Mouse (Mus musculus): ENCODE data around the gene Slc35c1. TPM values are rescaled to one million over a fixed set of nuclear protein-coding genes. Genes with fewer than 3 reads are reported as not detected.
A peak's percentile ranks its signal among the peaks of the same experiment; 100 is the strongest.

Slc35c1 gene
- total and polyA plus RNA-seq, 3 experiments, result 14.3 to 98.4 (median 23.2) TPM

GRCm38 (mm10) chr2:92475711-92476110 is 15.4 kb upstream of the Slc35c1 start:
- DNase-seq, result no peak

GRCm38 (mm10) chr2:92474920-92475319 is 14.6 kb upstream of the Slc35c1 start:
- DNase-seq, result no peak

GRCm38 (mm10) chr2:92471886-92472670 is 11.7 kb upstream of the Slc35c1 start:
- DNase-seq, result no peak

GRCm38 (mm10) chr2:92464690-92465089 is 4.4 kb upstream of the Slc35c1 start:
- DNase-seq, result no peak

- DNase-seq, result no peak
Measured at GRCm38 (mm10) chr2:92461215-92461614, 877 bp upstream of the Slc35c1 start.

DNA sequence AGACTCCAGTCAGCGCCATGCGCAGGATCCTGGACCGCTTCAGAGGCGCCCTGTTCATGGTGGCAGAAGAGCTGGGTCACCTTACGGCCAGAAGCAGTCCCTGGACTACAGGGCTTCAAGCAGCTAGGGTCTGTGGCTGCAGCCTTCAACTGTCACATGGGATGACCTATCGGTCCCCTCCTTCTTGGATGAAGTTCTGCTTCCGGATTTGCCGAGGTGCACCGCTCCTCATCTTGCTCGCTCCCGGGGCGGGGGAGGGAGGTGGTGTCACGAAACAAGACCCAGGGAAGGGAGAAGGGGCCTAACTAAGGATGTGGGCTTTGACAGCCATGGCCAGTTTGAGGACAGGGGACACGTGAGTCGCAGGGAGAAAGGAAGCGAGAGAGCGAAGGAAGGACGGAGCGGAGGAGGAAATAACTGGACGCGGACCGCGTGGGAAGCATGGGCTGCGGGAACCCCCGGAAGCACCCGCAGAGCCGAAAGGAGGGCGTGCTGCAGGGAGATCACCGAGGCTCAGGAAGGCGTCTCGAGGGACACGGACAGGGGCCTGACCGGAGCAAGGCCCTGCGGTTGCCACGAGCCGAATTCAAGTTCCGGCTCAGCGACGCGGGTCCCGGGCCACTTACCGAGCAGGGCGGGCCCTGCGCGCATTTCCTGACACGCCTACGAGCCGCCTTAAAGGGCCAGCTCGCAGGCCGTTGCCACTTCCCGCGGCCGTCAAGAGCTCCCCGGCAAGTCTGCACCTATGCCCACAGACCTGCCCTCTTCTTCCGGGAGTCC is 1.0 kb downstream of the Slc35c1 start:
- DNase-seq, result peak; percentile 91

GRCm38 (mm10) chr2:92458481-92458880 is 1.9 kb downstream of the Slc35c1 start:
- DNase-seq, result no peak

DNA sequence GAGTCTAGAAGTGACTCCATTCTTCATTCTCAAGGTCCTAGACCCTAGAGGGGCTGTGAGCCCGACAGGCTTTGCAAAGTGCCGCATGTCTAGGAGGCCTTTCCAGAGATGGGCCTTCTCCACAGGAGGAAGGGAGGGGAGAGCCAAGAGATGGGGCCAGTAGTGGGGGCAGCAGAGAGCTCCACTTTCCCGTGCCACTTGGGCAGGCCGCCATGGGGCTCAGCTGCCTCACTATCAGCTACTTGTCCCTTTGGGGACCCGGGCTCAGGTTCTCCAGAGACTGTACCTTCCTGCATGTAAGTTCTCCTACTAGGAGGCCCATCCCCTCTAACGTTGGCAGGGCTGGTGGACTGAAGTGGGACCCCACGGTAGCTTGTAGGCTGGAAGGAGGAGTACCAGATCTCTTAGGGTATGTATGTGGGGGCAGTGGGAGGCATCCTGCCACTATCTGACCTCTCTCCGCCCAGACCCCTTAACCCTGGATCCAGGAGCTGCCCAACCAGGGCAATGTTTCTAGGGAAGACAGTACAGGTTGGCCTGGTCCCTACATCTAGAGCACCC is 3.3 kb downstream of the Slc35c1 start:
- DNase-seq, result no peak

- DNase-seq, result no peak
Measured at GRCm38 (mm10) chr2:92455704-92456103, 4.6 kb downstream of the Slc35c1 start.

GRCm38 (mm10) chr2:92454166-92454565 is 6.2 kb downstream of the Slc35c1 start:
- no peak for DNase-seq

- DNase-seq, result no peak
Measured at GRCm38 (mm10) chr2:92451126-92451525, 9.2 kb downstream of the Slc35c1 start.

DNA sequence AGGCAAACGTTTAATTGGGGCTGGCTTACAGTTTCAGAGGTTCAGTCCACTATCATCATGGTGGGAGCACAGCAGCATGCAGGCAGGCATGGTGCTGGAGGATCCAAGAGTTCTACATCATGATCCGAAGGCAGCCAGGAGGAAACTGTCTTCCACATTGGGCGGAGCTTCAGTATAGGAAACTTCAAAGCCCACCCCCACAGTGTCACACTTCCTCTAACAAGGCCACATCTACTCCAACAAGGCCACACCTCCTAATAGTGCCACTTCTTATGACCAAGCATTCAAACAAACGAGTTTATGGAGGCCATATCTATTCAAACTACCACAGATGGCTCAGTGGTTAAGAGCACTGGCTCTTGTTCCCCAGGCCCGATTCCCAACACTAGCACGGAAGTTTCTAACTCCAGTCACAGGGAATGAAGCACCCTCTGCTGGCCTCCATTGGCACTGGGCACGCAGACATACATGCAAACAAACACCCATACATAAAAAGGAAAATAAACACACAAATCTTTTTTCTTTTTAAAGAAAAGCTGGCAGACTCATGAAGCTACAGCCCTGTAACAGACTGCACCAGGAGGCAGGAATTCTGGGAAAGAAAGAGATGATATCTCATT is 13.1 kb downstream of the Slc35c1 start:
- no peak for DNase-seq

DNA sequence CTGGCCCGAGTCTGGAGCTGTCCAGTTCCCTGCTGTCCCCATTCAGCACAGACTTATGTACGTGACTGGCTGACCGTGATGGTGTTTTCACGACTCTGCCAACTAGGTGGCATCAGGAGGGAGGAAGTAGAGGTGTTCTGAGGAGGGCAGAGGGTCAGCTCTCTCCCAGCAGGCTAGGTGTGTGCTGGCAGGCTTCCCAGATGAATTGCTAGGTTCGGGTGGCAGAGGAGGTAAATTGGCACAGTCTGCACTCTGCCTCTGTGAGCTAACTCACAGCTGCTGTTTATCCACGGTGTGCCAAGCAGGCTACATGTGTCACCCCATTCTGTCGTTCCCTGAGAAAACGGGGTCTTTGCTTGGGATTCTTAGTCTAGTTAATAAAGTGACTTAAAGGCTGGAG is 13.7 kb downstream of the Slc35c1 start:
- no peak for DNase-seq

DNA sequence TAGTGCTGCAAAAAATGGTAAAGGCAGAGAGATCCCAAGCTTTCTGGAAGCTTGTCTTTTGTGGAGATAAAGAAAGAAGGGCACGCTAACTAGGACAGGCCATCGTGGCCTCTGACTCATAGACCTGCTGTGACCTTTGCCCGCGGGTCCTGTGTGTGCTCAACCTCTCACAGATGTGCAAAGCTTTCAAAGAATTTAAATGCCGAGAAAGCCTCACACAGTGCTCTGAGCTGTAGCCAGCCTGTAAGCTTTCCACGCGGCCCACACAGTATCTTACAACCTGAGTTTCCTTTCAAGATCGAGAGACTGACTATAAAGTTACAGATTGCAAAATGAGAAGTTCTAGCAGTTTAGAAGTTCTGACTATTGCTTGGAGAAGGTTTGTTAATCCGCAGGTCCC is 14.4 kb downstream of the Slc35c1 start:
- peak; percentile 56 for DNase-seq

DNA sequence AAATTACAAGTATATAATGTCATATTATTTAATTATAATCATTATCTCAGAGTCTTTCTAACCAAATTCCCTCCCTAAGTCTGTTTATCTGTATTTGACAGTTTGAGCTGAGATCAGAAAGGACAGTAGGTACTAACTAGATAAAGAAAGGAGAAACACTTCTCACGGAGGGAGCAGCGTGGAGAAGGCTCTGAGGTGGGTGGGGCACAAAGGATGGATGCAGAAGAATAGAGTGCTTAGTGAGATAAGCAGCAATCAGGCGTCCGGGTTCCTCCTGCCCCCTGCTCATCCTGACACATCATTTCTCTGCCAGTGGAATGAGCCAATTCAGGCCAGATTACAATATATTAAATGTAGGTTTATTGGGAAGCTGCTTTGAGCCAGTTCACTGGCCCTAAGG is 16.0 kb downstream of the Slc35c1 start:
- no peak for DNase-seq

- DNase-seq, result no peak
Measured at GRCm38 (mm10) chr2:92443313-92443712, 17.0 kb downstream of the Slc35c1 start.

GRCm38 (mm10) chr2:92442419-92443001 is 17.8 kb downstream of the Slc35c1 start:
- DNase-seq, result no peak

- no peak for DNase-seq
Measured at GRCm38 (mm10) chr2:92440432-92440831, 19.9 kb downstream of the Slc35c1 start.

GRCm38 (mm10) chr2:92438567-92438966 is 21.8 kb downstream of the Slc35c1 start:
- no peak for DNase-seq

DNA sequence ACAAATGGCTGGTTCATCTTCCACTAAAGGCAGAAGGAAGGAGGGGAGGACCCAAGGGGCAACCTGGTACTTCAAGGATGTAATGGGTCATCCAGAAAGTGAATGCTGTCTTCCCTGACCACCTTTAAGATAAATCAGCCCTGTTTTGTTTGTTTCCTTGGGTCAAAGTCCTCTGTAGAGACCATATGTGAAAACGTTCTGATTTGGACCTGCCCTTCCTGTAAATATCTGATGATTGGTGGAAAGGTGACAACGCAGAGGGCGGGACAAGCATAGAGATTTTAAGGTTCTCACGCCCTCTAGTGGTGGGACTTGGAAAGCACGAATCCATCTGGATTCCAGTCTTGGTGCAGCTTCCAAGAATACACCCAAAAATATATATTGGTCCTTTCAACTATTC is 22.5 kb downstream of the Slc35c1 start:
- peak; percentile 83 for DNase-seq

- no peak for DNase-seq
Measured at GRCm38 (mm10) chr2:92437366-92437765, 23.0 kb downstream of the Slc35c1 start.

DNA sequence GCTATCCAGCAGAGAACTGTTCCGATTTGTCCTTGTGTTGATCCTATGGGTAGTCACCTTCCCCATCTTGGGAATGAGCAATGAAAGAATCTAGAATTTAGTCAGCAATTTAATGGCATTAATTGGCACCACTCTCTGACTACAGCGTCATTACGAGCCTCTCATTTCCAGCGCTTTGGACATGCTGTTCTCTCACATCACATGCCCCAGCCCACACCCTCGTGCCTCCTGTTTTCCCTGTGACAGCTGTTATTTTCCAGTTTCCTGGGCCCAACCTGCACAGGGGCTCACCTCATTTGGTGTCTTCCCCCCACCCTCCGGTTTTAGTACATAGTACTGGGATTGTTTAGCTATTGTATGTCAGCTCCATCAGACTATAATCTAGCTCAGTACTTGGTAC is 25.3 kb downstream of the Slc35c1 start:
- DNase-seq, result no peak
